8 mouse cellular contexts compared by ENCODE assay signal in the genomic region with DNA sequence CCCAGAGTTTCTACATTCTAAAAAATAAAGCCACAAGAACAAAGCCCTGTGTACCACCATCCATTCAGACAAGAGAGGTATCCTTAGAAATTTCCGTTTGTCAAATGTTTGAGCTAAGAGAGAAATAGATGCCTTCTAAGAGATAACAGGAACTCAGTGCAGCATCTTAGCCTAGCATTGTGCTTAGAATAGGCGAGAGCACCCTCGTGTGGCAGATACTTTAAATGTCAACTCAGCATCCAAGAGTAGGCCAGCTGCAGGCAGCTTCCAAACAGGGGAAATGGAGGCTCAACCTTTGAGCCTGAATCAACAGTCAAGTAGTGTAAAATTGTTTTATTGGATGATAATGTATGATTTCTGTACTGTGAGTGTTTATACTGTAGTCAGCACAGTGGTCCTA. TPM values are rescaled to one million over a fixed set of nuclear protein-coding genes. Genes with fewer than 3 reads are reported as not detected.
DNase-seq lines count a peak whose midpoint lies in the region; ATAC-seq and TF ChIP-seq lines count a peak whose summit lies in the region.

No protein-coding gene starts in this region.

- WGBS in kidney, embryonic 15.5 days = 3% methylated on average over 3 of the region's 3 CpGs
- 4% methylated on average over 3 of the region's 3 CpGs for WGBS in hindbrain, embryonic 15.5 days
- WGBS in midbrain, embryonic 11.5 days = 4% methylated on average over 3 of the region's 3 CpGs
- WGBS in spleen, adult 2 months = under 1% methylated on average over 3 of the region's 3 CpGs

- H3K27ac ChIP-seq in kidney, embryonic 15.5 days = no peak overlapping the region
- H3K27ac ChIP-seq in hindbrain, embryonic 15.5 days (replicated peaks) = no peak overlapping the region
- H3K27ac ChIP-seq in left cerebral cortex, adult 2 months = no peak overlapping the region
- no peak overlapping the region for H3K27ac ChIP-seq in midbrain, embryonic 11.5 days (ENCODE audit: low read depth, low read length)
- no peak overlapping the region for H3K27ac ChIP-seq in spleen, adult 2 months (ENCODE audit: insufficient read depth, low read length)

- H3K4me3 ChIP-seq in kidney, embryonic 15.5 days (replicated peaks) = no peak overlapping the region
- no peak overlapping the region for H3K4me3 ChIP-seq in hindbrain, embryonic 15.5 days
- no peak overlapping the region for H3K4me3 ChIP-seq in left cerebral cortex, adult 2 months
- no peak overlapping the region for H3K4me3 ChIP-seq in midbrain, embryonic 11.5 days (ENCODE audit: low read depth, low read length)
- no peak overlapping the region for H3K4me3 ChIP-seq in spleen, adult 2 months (ENCODE audit: extremely low read depth, insufficient read depth, insufficient read length)

- H3K9me3 ChIP-seq in kidney, embryonic 15.5 days (replicated peaks) = no peaks in the 10 kb centered on the region
- H3K9me3 ChIP-seq in hindbrain, embryonic 15.5 days = no peaks in the 10 kb centered on the region
- H3K9me3 ChIP-seq in midbrain, embryonic 11.5 days (ENCODE audit: control insufficient read depth, low read length) = no peaks in the 10 kb centered on the region

- peak; percentile 65 for DNase-seq in kidney, adult 18-20 months
- DNase-seq in c-Kit-positive CD71-negative TER-119-negative erythroid progenitor cells, embryonic 14.5 days (ENCODE audit: low read depth) = peak; percentile 50
- peak; percentile 69 to 70 for DNase-seq in left cerebral cortex, adult 2 months (ENCODE audit: extremely low spot score in 1 of 2, low spot score in 2 of 2)
- peak; percentile 89 for DNase-seq in midbrain, embryonic 11.5 days (ENCODE audit: low spot score, missing footprints)
- peak; percentile 26 to 61 for DNase-seq in spleen, adult 2 months (ENCODE audit: low read depth in 1 of 2, low spot score in 2 of 2)

- H3K4me2 ChIP-seq in kidney, embryonic 15.5 days = no peak overlapping the region
- H3K4me2 ChIP-seq in hindbrain, embryonic 15.5 days = no peak overlapping the region
- H3K4me2 ChIP-seq in midbrain, embryonic 11.5 days = no peak overlapping the region

- intact Hi-C loops in left cerebral cortex, adult 2 months (cut with DNase I) = loop anchor here (1.0 to 10.0 kb wide), 5 partner anchors 56 to 850 kb away; a partner anchor contains a TSS

- no peaks in the 10 kb centered on the region for H3K4me1 ChIP-seq in kidney, embryonic 15.5 days
- 0 out of 2 replicates have a peak, but pooled peaks cover 4% of the 10 kb centered on the region for H3K4me1 ChIP-seq in hindbrain, embryonic 15.5 days (replicated peaks)
- H3K4me1 ChIP-seq in midbrain, embryonic 11.5 days (ENCODE audit: control insufficient read depth, insufficient read depth, low read length) = peaks cover 3% of the 10 kb centered on the region; the same call in 1 of the 2 replicates
- H3K4me1 ChIP-seq in spleen, adult 2 months (ENCODE audit: control insufficient read depth, insufficient read depth, insufficient read length) = no peaks in the 10 kb centered on the region

- no peak for TF ChIP-seq POLR2A in spleen, adult 2 months (IDR thresholded peaks at IDR 0.05; ENCODE audit: low read depth, low read length)

- no peaks in the 10 kb centered on the region for H3K36me3 ChIP-seq in kidney, embryonic 15.5 days
- no peaks in the 10 kb centered on the region for H3K36me3 ChIP-seq in hindbrain, embryonic 15.5 days
- no peaks in the 10 kb centered on the region for H3K36me3 ChIP-seq in midbrain, embryonic 11.5 days (ENCODE audit: control insufficient read depth, insufficient read depth, low read length)
- no peaks in the 10 kb centered on the region for H3K36me3 ChIP-seq in spleen, adult 2 months (ENCODE audit: control insufficient read depth, insufficient read depth, low read length)

- peak; percentile 75 for TF ChIP-seq CTCF in left cerebral cortex, adult 2 months (IDR thresholded peaks at IDR 0.05)
- TF ChIP-seq CTCF in spleen, adult 2 months (IDR thresholded peaks at IDR 0.05; ENCODE audit: extremely low read depth, insufficient read depth, insufficient read length, insufficient replicate concordance) = peak; percentile 53; the same call in 1 of the 2 replicates

- no peak; the same call in 1 of the 2 replicates for ATAC-seq in kidney, embryonic 15.5 days (replicated peaks; ENCODE audit: low FRiP score)
- ATAC-seq in frontal cortex, adult (ENCODE audit: low TSS enrichment) = peak; percentile 99
- ATAC-seq in hindbrain, embryonic 15.5 days (ENCODE audit: low FRiP score, low read depth) = peak; percentile 84
- ATAC-seq in midbrain, embryonic 11.5 days (ENCODE audit: low FRiP score) = peak; percentile 73

- no peak overlapping the region for H3K9ac ChIP-seq in kidney, embryonic 15.5 days
- H3K9ac ChIP-seq in hindbrain, embryonic 15.5 days = no peak overlapping the region
- H3K9ac ChIP-seq in midbrain, embryonic 11.5 days (ENCODE audit: low read length) = no peak overlapping the region

- H3K27me3 ChIP-seq in kidney, embryonic 15.5 days = 0 out of 2 replicates have a peak, but pooled peaks cover 2% of the 10 kb centered on the region
- H3K27me3 ChIP-seq in hindbrain, embryonic 15.5 days = no peaks in the 10 kb centered on the region
- no peaks in the 10 kb centered on the region for H3K27me3 ChIP-seq in midbrain, embryonic 11.5 days (ENCODE audit: control insufficient read depth, insufficient read depth, low read length)
- H3K27me3 ChIP-seq in spleen, adult 2 months (ENCODE audit: control insufficient read depth, insufficient read depth, low read length) = no peaks in the 10 kb centered on the region

RNA-seq across cellular contexts. Expression of a gene that starts 17.4 kb away (rescaled TPM):
- polyA plus RNA-seq in kidney, embryonic 15.5 days (2015; fragmentation: Nextera tagmentation; extraction: Ambion mirVana) = 97.0 and 106 TPM in 2 replicates
- polyA plus RNA-seq in hindbrain, embryonic 15.5 days (2015; fragmentation: Nextera tagmentation; extraction: Ambion mirVana) = 42.2 and 42.4 TPM in 2 replicates
- total RNA-seq in left cerebral cortex, adult 2 months (2021) = 10 to 100 TPM; 11.7 to 12.0 TPM
- 122 and 133 TPM in 2 replicates for polyA plus RNA-seq in midbrain, embryonic 11.5 days (2014; fragmentation: Nextera tagmentation; extraction: Ambion mirVana)
- polyA plus RNA-seq in spleen, adult 2 months (2012; rRNA removed) = 16.4 and 17.7 TPM in 2 replicates

RNA-seq across cellular contexts. Expression of a gene that starts 25.9 kb away (rescaled TPM):
- 21.9 and 23.5 TPM in 2 replicates for polyA plus RNA-seq in kidney, embryonic 15.5 days (2015; fragmentation: Nextera tagmentation; extraction: Ambion mirVana)
- polyA plus RNA-seq in hindbrain, embryonic 15.5 days (2015; fragmentation: Nextera tagmentation; extraction: Ambion mirVana) = 13.9 and 16.3 TPM in 2 replicates
- 10 to 100 TPM; 29.0 to 30.0 TPM for total RNA-seq in left cerebral cortex, adult 2 months (2021)
- polyA plus RNA-seq in midbrain, embryonic 11.5 days (2014; fragmentation: Nextera tagmentation; extraction: Ambion mirVana) = 27.5 and 29.1 TPM in 2 replicates
- 2.6 and 2.9 TPM in 2 replicates for polyA plus RNA-seq in spleen, adult 2 months (2012; rRNA removed)
